Mouse (Mus musculus): ENCODE results near the gene Naglu.

DNA sequence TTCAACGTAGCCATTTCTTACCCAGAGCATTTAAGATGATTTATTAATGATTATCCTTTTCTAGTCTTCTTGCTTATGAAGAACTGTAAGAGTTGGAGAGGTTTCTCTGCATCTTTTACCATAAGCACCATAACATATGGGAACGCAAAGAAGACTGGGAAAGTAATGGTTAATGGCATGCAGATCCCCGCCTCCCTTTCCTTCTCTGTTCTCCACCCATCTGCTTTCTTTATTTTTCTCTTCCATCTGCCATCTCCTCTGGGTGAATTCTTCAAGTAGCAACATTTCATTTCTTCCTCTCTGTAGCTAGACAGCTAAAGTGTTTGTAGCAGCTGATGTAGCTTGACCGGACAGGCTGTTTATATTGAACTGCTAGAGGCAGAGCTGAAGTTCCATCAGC, 45.8 kb upstream of the Naglu start:
- TF ChIP-seq CTCF (IDR thresholded peaks at IDR 0.05) (no peak), EP300 (IDR thresholded peaks at IDR 0.05) (no peak)

Data from lung, postnatal 0 days (tissue).